Mouse (Mus musculus): ENCODE data around the gene Fancc. TPM values are rescaled to one million over a fixed set of nuclear protein-coding genes. Genes with fewer than 3 reads are reported as not detected.

The Fancc gene
- polyA plus RNA-seq, 1 experiment = 9.7 TPM

DNA sequence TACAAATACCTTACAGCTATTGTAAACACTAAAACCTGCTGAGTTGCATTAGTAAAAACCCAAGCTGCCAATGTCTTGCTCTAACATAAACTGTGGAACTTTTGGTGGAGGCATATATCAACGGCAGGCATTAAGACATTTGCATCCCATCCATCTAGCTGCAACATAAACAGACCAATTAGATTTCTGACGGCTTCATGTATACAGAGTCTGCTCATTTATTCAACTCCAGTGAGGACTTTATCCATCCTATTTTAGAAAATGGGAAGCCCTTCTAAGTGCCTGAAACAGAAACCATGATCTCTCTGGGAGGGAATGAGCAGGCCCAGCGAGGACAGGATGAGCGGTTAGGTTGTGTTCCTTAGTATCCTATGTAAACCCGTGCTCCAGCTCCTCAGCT lies 18.5 kb upstream of the Fancc start:
- H3K4me3 ChIP-seq (ENCODE audit: control insufficient read depth, low read depth, low read length) = no peak overlapping the region

DNA sequence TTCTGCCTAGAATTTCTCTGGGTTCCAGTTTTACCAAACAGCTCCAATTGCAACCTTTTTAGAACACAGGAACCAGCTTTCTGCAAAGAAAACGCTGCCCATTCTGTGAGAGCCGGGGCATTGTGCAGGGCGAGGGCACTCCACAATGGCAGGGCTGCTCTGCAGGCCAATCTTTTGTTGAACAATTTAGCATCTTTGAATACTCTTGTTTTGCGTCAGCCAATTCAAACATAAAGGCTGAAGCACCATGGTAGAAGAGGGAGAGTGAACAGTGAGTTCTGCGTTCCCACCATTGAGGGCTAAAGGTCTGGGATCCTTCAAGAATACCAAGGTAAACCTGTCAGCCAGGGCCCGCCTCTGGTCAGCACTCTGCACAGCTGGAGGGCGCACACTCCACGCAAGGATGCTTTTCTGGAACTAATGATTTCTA lies 17.9 kb upstream of the Fancc start:
- H3K4me1 ChIP-seq (ENCODE audit: control insufficient read depth, insufficient read depth, low read length) = peaks cover 3% of the 10 kb centered on the region; the same call in 1 of the 2 replicates
- no peak overlapping the region for H3K27ac ChIP-seq (ENCODE audit: control insufficient read depth, insufficient read depth, low read depth, low read length)
- no peaks in the 10 kb centered on the region for H3K27me3 ChIP-seq (ENCODE audit: control insufficient read depth, insufficient read depth, low read length)
- no peaks in the 10 kb centered on the region for H3K36me3 ChIP-seq (ENCODE audit: control insufficient read depth, insufficient read depth, low read length)
- TF ChIP-seq POLR2A (IDR thresholded peaks at IDR 0.05; ENCODE audit: control insufficient read depth, low read depth, low read length) (no peak), CTCF (IDR thresholded peaks at IDR 0.05; ENCODE audit: control insufficient read depth, insufficient read depth, insufficient replicate concordance, low read depth, low read length) (no peak)
- H3K4me3 ChIP-seq (ENCODE audit: control insufficient read depth, low read depth, low read length) = no peak overlapping the region

More for the DNA sequence above, 18.5 kb upstream of the Fancc start:
- Histone ChIP-seq H3K4me1 (ENCODE audit: control insufficient read depth, insufficient read depth, low read length) (peaks cover 3% of the 10 kb centered on the region; the same call in 1 of the 2 replicates), H3K36me3 (ENCODE audit: control insufficient read depth, insufficient read depth, low read length) (no peaks in the 10 kb centered on the region), H3K27me3 (ENCODE audit: control insufficient read depth, insufficient read depth, low read length) (no peaks in the 10 kb centered on the region), H3K27ac (ENCODE audit: control insufficient read depth, insufficient read depth, low read depth, low read length) (no peak overlapping the region)
- no peak for TF ChIP-seq CTCF (IDR thresholded peaks at IDR 0.05; ENCODE audit: control insufficient read depth, insufficient read depth, insufficient replicate concordance, low read depth, low read length)
- TF ChIP-seq POLR2A (IDR thresholded peaks at IDR 0.05; ENCODE audit: control insufficient read depth, low read depth, low read length) = no peak

DNA sequence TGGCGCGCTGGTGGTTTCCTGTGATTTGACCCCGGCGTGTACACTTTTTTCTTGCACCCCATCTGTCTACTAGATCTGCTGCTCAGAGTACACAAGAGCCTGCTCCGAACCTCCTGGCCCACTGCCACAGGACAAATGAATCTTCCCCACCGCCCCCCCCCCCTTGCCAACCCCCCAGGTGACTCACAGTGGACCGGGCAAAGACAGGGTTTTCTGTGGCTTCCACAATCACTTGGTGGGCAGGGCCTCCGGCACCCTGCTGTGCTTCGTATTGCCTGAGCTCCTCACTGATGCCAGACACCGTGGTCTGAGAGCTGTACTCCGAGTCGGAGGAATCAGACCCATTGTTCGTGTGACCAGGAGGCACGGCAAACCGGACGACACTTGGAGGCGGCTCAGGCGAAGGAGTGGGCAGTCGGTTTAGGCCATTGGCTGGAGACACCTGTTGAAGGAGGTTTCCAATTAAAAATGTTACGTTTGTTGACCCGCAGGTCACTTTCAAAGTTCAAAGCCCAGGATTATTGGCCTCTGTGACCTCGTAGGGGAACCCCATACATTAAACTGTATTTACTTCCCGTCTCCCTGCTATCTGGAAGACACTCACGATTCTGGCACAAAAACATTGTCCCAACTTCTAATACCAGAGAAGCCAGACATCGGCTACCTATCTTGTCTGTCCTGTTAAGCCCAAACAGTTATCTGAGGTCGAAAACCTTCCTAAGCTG lies 16.5 kb upstream of the Fancc start:
- TF ChIP-seq CTCF (IDR thresholded peaks at IDR 0.05; ENCODE audit: control insufficient read depth, insufficient read depth, insufficient replicate concordance, low read depth, low read length) = no peak
- no peak for TF ChIP-seq POLR2A (IDR thresholded peaks at IDR 0.05; ENCODE audit: control insufficient read depth, low read depth, low read length)
- no peaks in the 10 kb centered on the region for H3K36me3 ChIP-seq (ENCODE audit: control insufficient read depth, insufficient read depth, low read length)
- H3K4me1 ChIP-seq (ENCODE audit: control insufficient read depth, insufficient read depth, low read length) = peaks cover 3% of the 10 kb centered on the region; the same call in 1 of the 2 replicates
- H3K27ac ChIP-seq (ENCODE audit: control insufficient read depth, insufficient read depth, low read depth, low read length) = no peak overlapping the region; the same call in 1 of the 2 replicates
- no peak overlapping the region for H3K4me3 ChIP-seq (ENCODE audit: control insufficient read depth, low read depth, low read length)
- no peaks in the 10 kb centered on the region for H3K27me3 ChIP-seq (ENCODE audit: control insufficient read depth, insufficient read depth, low read length)

DNA sequence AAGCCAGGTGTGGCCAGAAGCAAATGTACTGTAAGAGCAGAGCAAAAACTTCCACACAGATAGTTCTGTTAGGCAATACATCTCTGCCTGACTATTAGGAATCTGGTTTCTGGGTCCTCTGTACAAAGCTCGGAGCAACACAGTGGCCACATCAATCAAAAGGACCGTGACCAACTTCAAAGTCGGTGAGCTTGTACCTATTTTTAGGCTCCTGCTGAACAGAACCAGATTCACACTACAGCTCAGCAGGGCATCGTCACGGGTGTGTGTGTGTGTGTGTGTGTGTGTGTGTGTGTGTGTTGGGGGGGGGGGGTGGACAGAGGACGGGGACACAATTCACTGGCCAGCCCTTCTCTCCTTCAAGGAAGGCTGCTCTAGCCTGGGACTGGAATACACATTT lies 15.3 kb upstream of the Fancc start:
- H3K27ac ChIP-seq (ENCODE audit: control insufficient read depth, insufficient read depth, low read depth, low read length) = no peak overlapping the region
- H3K36me3 ChIP-seq (ENCODE audit: control insufficient read depth, insufficient read depth, low read length) = no peaks in the 10 kb centered on the region
- H3K4me1 ChIP-seq (ENCODE audit: control insufficient read depth, insufficient read depth, low read length) = peaks cover 3% of the 10 kb centered on the region; the same call in 1 of the 2 replicates
- H3K4me3 ChIP-seq (ENCODE audit: control insufficient read depth, low read depth, low read length) = no peak overlapping the region
- TF ChIP-seq POLR2A (IDR thresholded peaks at IDR 0.05; ENCODE audit: control insufficient read depth, low read depth, low read length) = no peak
- TF ChIP-seq CTCF (IDR thresholded peaks at IDR 0.05; ENCODE audit: control insufficient read depth, insufficient read depth, insufficient replicate concordance, low read depth, low read length) = no peak
- H3K27me3 ChIP-seq (ENCODE audit: control insufficient read depth, insufficient read depth, low read length) = no peaks in the 10 kb centered on the region

DNA sequence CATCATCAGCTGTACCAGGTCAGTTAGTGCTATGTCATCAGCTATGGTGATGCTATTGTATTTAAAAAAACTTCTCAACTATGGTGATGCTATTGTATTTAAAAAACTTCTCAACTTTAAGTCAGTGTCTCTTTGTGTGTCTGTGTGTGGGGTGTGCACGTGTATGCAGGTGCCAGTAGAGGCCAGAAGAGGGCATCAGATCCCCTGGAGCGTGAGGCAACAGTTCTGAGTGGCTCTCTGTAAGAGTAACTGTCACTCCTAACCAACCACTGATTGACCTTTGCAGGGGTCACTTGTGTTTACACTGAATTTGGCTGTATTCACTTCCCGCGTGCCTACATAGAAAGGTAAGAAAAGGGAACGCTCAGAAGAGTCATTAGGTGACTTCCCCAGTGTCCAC lies 10.7 kb upstream of the Fancc start:
- no peaks in the 10 kb centered on the region for H3K36me3 ChIP-seq (ENCODE audit: control insufficient read depth, insufficient read depth, low read length)
- peaks cover 3% of the 10 kb centered on the region; the same call in 1 of the 2 replicates for H3K4me1 ChIP-seq (ENCODE audit: control insufficient read depth, insufficient read depth, low read length)
- TF ChIP-seq CTCF (IDR thresholded peaks at IDR 0.05; ENCODE audit: control insufficient read depth, insufficient read depth, insufficient replicate concordance, low read depth, low read length) (no peak; the same call in 1 of the 2 replicates), POLR2A (IDR thresholded peaks at IDR 0.05; ENCODE audit: control insufficient read depth, low read depth, low read length) (no peak)
- no peaks in the 10 kb centered on the region for H3K27me3 ChIP-seq (ENCODE audit: control insufficient read depth, insufficient read depth, low read length)
- no peak overlapping the region for H3K4me3 ChIP-seq (ENCODE audit: control insufficient read depth, low read depth, low read length)
- H3K27ac ChIP-seq (ENCODE audit: control insufficient read depth, insufficient read depth, low read depth, low read length) = no peak overlapping the region

DNA sequence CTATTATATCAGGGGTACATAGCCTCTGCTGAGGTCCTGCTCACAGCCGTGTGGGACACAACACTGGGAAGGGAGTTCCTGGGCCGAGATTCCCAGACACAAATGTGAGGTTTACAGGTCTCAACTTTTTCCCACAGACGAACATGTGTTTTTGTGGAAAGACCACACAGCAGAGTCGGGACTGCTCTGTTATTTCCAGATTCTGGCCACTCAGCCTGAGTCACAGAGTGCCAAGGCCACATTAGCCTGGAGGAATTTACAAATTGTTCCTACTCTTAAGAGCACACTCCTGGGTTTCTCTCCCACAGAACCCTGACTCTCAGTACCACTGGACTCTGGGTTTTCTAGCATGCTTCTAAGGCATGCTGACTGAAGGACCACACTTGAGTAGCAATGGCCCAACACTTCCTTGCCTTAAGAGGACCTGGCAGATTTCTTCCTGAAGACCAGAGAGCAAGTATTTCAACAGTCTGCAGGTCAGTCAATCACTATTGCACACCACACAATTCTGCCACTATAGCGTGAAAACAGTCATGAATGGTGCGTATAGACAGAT lies 10.0 kb upstream of the Fancc start:
- Histone ChIP-seq H3K27ac (ENCODE audit: control insufficient read depth, insufficient read depth, low read depth, low read length) (no peak overlapping the region), H3K36me3 (ENCODE audit: control insufficient read depth, insufficient read depth, low read length) (no peaks in the 10 kb centered on the region), H3K27me3 (ENCODE audit: control insufficient read depth, insufficient read depth, low read length) (no peaks in the 10 kb centered on the region), H3K4me1 (ENCODE audit: control insufficient read depth, insufficient read depth, low read length) (peaks cover 3% of the 10 kb centered on the region; the same call in 1 of the 2 replicates), H3K4me3 (ENCODE audit: control insufficient read depth, low read depth, low read length) (no peak overlapping the region)
- no peak for TF ChIP-seq POLR2A (IDR thresholded peaks at IDR 0.05; ENCODE audit: control insufficient read depth, low read depth, low read length)
- TF ChIP-seq CTCF (IDR thresholded peaks at IDR 0.05; ENCODE audit: control insufficient read depth, insufficient read depth, insufficient replicate concordance, low read depth, low read length) = no peak

DNA sequence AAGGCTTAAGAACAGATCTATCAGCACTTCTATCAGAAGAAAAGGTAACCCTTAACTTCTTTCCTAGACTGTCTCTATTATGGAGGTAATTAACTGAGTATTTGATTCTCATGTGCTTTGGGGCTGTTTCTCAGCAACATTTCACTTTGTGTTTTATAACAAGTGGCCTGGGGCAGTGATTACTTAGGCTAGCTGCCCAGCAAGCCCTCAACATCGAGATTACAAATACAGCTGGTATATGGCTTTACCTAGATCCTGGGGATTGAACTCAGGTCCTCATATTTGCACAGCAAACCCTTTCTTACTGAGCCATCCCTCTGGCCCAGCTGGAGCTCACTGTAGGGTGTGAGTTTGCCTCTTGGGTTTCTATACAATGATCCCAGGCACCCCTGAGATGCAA lies 9.3 kb upstream of the Fancc start:
- Histone ChIP-seq H3K27ac (ENCODE audit: control insufficient read depth, insufficient read depth, low read depth, low read length) (no peak overlapping the region), H3K27me3 (ENCODE audit: control insufficient read depth, insufficient read depth, low read length) (no peaks in the 10 kb centered on the region), H3K4me1 (ENCODE audit: control insufficient read depth, insufficient read depth, low read length) (peaks cover under 1% of the 10 kb centered on the region; the same call in 1 of the 2 replicates), H3K4me3 (ENCODE audit: control insufficient read depth, low read depth, low read length) (no peak overlapping the region), H3K36me3 (ENCODE audit: control insufficient read depth, insufficient read depth, low read length) (no peaks in the 10 kb centered on the region)
- TF ChIP-seq CTCF (IDR thresholded peaks at IDR 0.05; ENCODE audit: control insufficient read depth, insufficient read depth, insufficient replicate concordance, low read depth, low read length) = no peak
- no peak for TF ChIP-seq POLR2A (IDR thresholded peaks at IDR 0.05; ENCODE audit: control insufficient read depth, low read depth, low read length)

Measured in testis, adult 2 months (tissue).